Mouse (Mus musculus) forebrain, embryonic 16.5 days (tissue): Measurements from ENCODE around the gene Ehf. TPM values are rescaled to one million over a fixed set of nuclear protein-coding genes. Genes with fewer than 3 reads are reported as not detected.

Experiments used
- ATAC-seq: fragments of 200-750 bp; cut with Nextera tagmentation; 2 replicates; pipeline ENCODE4 v1.8.0; 2017; ENCODE audit warnings: mild to moderate bottlenecking, moderate library complexity
- H3K27ac ChIP-seq: fragments of 300-500 bp; sonication (generic); 2 replicates; pipeline ENCODE4 v1.5.1; 2014; ENCODE audit warnings: low read length, control low read depth
- H3K27me3 ChIP-seq: fragments of 300-500 bp; sonication (generic); replicated peaks from 2 replicates; pipeline ENCODE4 v1.6.1; 2014; ENCODE audit warnings: low read length; ENCODE audit not compliant: control insufficient read depth, insufficient read depth
- H3K36me3 ChIP-seq: fragments of 300-500 bp; sonication (generic); 2 replicates; pipeline ENCODE4 v1.6.1; 2014; ENCODE audit not compliant: control insufficient read depth, insufficient read depth
- H3K4me1 ChIP-seq: fragments of 300-500 bp; sonication (generic); replicated peaks from 2 replicates; pipeline ENCODE4 v1.6.1; 2014; ENCODE audit warnings: low read length; ENCODE audit not compliant: control insufficient read depth, insufficient read depth
- H3K4me2 ChIP-seq: fragments of 300-500 bp; sonication (generic); 2 replicates; pipeline ENCODE4 v1.6.1; 2014; ENCODE audit warnings: mild to moderate bottlenecking, low read length, control low read depth
- H3K4me3 ChIP-seq: fragments of 300-500 bp; sonication (generic); replicated peaks from 2 replicates; pipeline ENCODE4 v1.5.1; 2014; ENCODE audit warnings: mild to moderate bottlenecking, low read length, control low read depth
- H3K9ac ChIP-seq: fragments of 300-500 bp; sonication (generic); replicated peaks from 2 replicates; pipeline ENCODE4 v1.6.1; 2014; ENCODE audit warnings: low read depth, low read length, control low read depth
- H3K9me3 ChIP-seq: fragments of 300-500 bp; sonication (generic); 2 replicates; pipeline ENCODE4 v1.6.1; 2016; ENCODE audit warnings: low read length; ENCODE audit not compliant: control insufficient read depth
- WGBS: fragments of 180-500 bp; shearing (Covaris S2); extraction: QIAGEN DNeasy Blood & Tissue Kit; methylation state at CpG from one replicate; pipeline ENCODE4 v1.1.7; 2014; 5-methylcytosine and 5-hydroxymethylcytosine counted together
- polyA plus RNA-seq: library from polyadenylated mRNA; unstranded; fragments of >200 nt; fragmentation: Nextera tagmentation; extraction: Ambion mirVana; gene quantifications from 2 replicates; pipeline ENCODE4 v1.2.1, GENCODE M21; 2015

Gene Ehf
- polyA plus RNA-seq: 0.04 and 0.35 TPM in 2 replicates

DNA sequence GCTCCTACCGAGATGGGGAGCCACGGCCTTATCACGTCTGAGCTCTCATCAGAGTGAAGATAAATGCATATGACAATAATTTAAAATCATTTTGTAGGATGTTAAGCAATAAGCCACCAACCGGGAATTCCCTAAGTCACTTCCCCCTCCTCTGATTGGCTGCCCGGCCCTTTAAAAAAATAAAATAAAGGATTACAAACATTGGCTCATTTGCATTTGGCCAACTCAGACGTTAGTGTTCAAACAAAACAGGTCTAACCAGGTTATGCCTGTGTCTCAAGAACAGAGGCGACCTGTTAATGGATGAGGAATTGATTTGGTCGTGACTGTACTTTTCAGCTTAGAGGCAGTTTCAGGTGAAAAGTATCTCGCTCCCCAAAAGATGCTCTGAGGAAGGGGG is at the start of gene Ehf:
Gene Ehf, minus strand, starts transcription at position 147 of the 400 bp plus-strand sequence.
- no peak within 1 kb of the TSS for H3K4me2 ChIP-seq
- no peaks in the 10 kb centered on the region for H3K36me3 ChIP-seq
- H3K9ac ChIP-seq: no peak within 1 kb of the TSS
- no peaks in the 10 kb centered on the region for H3K27me3 ChIP-seq
- ATAC-seq: no peak
- no peaks in the 10 kb centered on the region for H3K9me3 ChIP-seq
- no peaks in the 10 kb centered on the region for H3K4me1 ChIP-seq
- no peak within 1 kb of the TSS for H3K27ac ChIP-seq
- WGBS: 69% methylated on average over 9 of the region's 9 CpGs
- no peak within 1 kb of the TSS for H3K4me3 ChIP-seq

DNA sequence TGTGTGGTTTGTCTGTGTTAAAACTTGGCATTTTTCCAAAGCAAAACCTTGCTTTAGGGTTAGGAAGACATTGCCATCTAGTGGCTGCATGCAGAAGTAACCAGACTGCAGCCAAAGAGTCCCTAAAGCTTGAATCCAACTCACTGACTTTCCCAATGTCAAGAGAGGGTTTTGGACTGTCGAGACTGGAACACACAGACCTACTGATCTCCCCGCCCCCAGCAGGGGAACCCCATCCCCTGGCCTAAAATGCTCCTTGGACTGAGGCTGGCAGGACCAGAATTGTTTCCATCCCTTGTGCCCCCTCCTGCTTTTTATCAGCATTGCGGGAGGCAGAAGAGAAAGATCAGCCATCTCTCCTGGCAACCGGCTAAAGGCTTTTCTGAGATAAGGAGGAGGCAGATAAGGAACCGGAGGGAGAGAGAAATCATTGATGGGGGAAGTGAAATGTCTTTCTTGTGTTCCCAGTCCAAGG is 44.4 kb upstream of the Ehf start:
- ATAC-seq: peak; percentile 64
- H3K27me3 ChIP-seq: no peaks in the 10 kb centered on the region
- H3K9me3 ChIP-seq: no peaks in the 10 kb centered on the region
- 22% methylated on average over 5 of the region's 5 CpGs for WGBS
- no peak overlapping the region for H3K27ac ChIP-seq
- H3K4me2 ChIP-seq: no peak overlapping the region
- H3K36me3 ChIP-seq: no peaks in the 10 kb centered on the region
- H3K4me1 ChIP-seq: peaks cover 3% of the 10 kb centered on the region; the same call in 1 of the 2 replicates
- no peak overlapping the region for H3K4me3 ChIP-seq
- H3K9ac ChIP-seq: no peak overlapping the region

DNA sequence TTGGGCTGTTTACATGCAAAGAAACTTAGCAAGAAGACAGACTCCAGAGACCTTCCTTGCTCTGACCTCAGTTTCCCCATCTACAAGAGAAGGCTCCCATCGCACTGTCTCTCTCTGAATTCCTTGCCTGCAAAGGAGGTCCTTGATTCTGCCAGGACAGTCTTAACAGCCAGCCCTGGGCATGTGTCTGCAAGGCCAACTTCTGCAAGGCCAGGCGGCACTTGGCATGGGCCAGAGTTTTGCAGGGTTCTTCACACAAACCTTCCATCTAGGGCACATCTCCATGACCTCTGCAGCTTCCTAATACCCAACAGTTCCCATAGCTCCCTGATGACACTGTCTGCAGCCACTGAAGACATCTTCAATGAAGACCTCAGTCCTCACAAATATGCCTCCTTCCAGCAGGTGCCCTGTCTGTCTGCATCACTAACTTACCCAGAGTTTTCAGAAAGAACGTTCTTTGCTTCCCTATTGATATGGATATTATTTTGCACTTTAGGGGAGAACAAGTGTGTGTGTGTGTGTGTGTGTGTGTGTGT is 43.7 kb upstream of the Ehf start:
- Histone ChIP-seq H3K4me3 (no peak overlapping the region), H3K4me1 (peaks cover 3% of the 10 kb centered on the region; the same call in 1 of the 2 replicates), H3K9me3 (no peaks in the 10 kb centered on the region), H3K27ac (no peak overlapping the region), H3K27me3 (no peaks in the 10 kb centered on the region), H3K4me2 (no peak overlapping the region), H3K36me3 (no peaks in the 10 kb centered on the region), H3K9ac (no peak overlapping the region)
- 68% methylated on average over 3 of the region's 3 CpGs for WGBS
- 0 out of 2 replicates have a peak, but pooled peaks have one; percentile 36 for ATAC-seq

DNA sequence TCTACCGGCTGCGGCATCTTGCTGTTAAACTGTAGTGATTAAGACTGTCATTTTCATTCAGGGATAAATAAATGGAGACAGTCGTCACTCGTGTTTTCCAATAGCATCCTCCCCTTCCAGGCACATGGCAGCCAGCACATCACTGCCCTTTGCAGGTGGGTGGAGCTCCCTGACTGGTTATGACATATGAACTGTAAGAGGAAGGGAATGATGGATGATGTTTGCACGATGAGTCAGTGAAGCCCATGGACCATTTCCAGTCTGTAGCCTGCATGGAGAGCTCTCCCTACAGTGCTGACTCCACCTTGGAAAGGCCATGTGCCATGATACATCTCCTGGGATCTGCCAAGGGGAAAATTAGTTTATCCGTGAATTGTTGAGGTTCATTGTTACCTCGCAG is 40.5 kb upstream of the Ehf start:
- H3K27ac ChIP-seq: no peak overlapping the region
- H3K36me3 ChIP-seq: no peaks in the 10 kb centered on the region
- no peak overlapping the region for H3K4me2 ChIP-seq
- H3K9ac ChIP-seq: no peak overlapping the region
- no peak for ATAC-seq
- 83% methylated on average over 7 of the region's 7 CpGs for WGBS
- H3K27me3 ChIP-seq: no peaks in the 10 kb centered on the region
- H3K9me3 ChIP-seq: no peaks in the 10 kb centered on the region
- peaks cover 3% of the 10 kb centered on the region; the same call in 1 of the 2 replicates for H3K4me1 ChIP-seq
- H3K4me3 ChIP-seq: no peak overlapping the region

DNA sequence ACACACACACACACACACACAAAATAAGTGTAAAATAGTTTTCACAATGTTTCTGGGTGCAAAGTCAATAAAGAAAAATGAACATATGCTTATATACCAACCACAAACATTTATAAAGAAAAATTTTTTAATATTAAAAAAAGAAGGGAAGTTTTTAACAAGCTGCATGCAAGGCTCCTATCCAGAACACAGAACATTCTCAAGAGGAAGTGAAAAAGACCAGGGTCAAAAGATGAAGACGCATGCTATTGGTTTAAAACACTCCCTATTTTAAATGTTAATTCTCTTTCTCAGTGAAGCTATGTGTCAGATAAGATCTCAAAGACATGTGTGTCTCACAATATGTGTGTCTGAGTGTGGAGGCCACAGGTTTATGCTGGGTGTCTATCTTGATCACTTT is 39.0 kb upstream of the Ehf start:
- 95% methylated on average over 1 of the region's 1 CpGs for WGBS
- no peak for ATAC-seq

GRCm38 (mm10) chr2:103341375-103341971 is 38.4 kb upstream of the Ehf start:
- Histone ChIP-seq H3K4me3 (no peak overlapping the region), H3K9ac (no peak overlapping the region), H3K27me3 (no peaks in the 10 kb centered on the region), H3K9me3 (no peaks in the 10 kb centered on the region), H3K4me1 (no peaks in the 10 kb centered on the region), H3K36me3 (no peaks in the 10 kb centered on the region), H3K27ac (no peak overlapping the region), H3K4me2 (no peak overlapping the region)
- 94% methylated on average over 1 of the region's 1 CpGs for WGBS
- no peak for ATAC-seq

More for the DNA sequence above, 39.0 kb upstream of the Ehf start:
- H3K9me3 ChIP-seq: no peaks in the 10 kb centered on the region
- H3K36me3 ChIP-seq: no peaks in the 10 kb centered on the region
- no peak overlapping the region for H3K9ac ChIP-seq
- no peaks in the 10 kb centered on the region for H3K27me3 ChIP-seq
- H3K4me3 ChIP-seq: no peak overlapping the region
- H3K27ac ChIP-seq: no peak overlapping the region
- H3K4me1 ChIP-seq: no peaks in the 10 kb centered on the region
- no peak overlapping the region for H3K4me2 ChIP-seq

DNA sequence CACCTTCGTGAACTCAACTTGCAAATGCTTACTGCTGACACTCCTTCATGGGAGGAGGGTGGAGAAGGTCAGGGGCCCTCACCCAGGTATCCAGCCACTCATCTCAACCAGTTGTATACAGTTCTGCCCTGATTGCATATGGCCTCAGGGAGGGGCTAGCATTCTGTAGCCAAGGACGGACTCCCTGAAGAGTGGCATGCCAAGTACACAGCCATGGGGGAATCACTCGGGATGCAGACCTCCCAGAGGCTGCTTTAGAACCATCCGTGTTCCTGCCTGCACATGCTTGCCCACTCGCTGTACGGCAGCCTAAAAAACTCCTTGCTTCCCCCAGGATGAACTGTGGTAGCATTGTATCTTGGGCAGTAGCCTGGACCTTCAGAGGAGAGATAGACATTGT is 35.6 kb upstream of the Ehf start:
- no peak for ATAC-seq
- Histone ChIP-seq H3K9ac (no peak overlapping the region), H3K4me2 (no peak overlapping the region), H3K4me3 (no peak overlapping the region), H3K4me1 (no peaks in the 10 kb centered on the region), H3K36me3 (no peaks in the 10 kb centered on the region), H3K27me3 (no peaks in the 10 kb centered on the region), H3K27ac (no peak overlapping the region), H3K9me3 (no peaks in the 10 kb centered on the region)
- WGBS: 83% methylated on average over 6 of the region's 6 CpGs

DNA sequence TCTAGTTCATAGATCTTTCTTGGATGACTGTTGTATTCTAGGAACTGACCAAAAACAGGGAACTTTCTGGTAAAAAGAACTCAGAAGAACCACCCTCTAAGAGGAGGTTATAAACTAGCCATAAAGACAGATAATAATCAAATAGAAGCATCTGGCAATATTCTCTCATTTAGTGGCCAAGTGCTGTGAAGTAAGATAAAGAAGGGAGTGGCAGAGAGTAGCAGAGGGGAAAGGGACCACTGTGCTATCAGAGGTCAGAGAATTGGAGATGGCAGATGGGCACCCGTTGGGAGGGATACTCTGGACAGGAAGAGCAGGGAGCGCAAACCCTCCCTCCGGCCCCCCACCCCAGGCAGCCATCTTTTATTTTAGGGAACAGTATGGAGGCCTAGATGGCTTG is 34.3 kb upstream of the Ehf start:
- no peaks in the 10 kb centered on the region for H3K9me3 ChIP-seq
- H3K4me3 ChIP-seq: no peak overlapping the region
- no peaks in the 10 kb centered on the region for H3K27me3 ChIP-seq
- H3K27ac ChIP-seq: no peak overlapping the region
- no peaks in the 10 kb centered on the region for H3K36me3 ChIP-seq
- no peak overlapping the region for H3K4me2 ChIP-seq
- H3K4me1 ChIP-seq: no peaks in the 10 kb centered on the region
- WGBS: 98% methylated on average over 3 of the region's 3 CpGs
- ATAC-seq: no peak
- H3K9ac ChIP-seq: no peak overlapping the region

GRCm38 (mm10) chr2:103336621-103337020 is 33.5 kb upstream of the Ehf start:
- H3K9ac ChIP-seq: no peak overlapping the region
- no peaks in the 10 kb centered on the region for H3K36me3 ChIP-seq
- H3K4me1 ChIP-seq: no peaks in the 10 kb centered on the region
- no peak overlapping the region for H3K4me3 ChIP-seq
- H3K4me2 ChIP-seq: no peak overlapping the region
- H3K27me3 ChIP-seq: no peaks in the 10 kb centered on the region
- H3K9me3 ChIP-seq: no peaks in the 10 kb centered on the region
- ATAC-seq: no peak
- H3K27ac ChIP-seq: no peak overlapping the region
- WGBS: 82% methylated on average over 11 of the region's 11 CpGs
